Mouse (Mus musculus): Measurements from ENCODE around the gene Cbr4. TPM values are rescaled to one million over a fixed set of nuclear protein-coding genes. Genes with fewer than 3 reads are reported as not detected.

The Cbr4 gene
- total RNA-seq, 1 experiment from 2014 or later: 31.9 TPM

DNA sequence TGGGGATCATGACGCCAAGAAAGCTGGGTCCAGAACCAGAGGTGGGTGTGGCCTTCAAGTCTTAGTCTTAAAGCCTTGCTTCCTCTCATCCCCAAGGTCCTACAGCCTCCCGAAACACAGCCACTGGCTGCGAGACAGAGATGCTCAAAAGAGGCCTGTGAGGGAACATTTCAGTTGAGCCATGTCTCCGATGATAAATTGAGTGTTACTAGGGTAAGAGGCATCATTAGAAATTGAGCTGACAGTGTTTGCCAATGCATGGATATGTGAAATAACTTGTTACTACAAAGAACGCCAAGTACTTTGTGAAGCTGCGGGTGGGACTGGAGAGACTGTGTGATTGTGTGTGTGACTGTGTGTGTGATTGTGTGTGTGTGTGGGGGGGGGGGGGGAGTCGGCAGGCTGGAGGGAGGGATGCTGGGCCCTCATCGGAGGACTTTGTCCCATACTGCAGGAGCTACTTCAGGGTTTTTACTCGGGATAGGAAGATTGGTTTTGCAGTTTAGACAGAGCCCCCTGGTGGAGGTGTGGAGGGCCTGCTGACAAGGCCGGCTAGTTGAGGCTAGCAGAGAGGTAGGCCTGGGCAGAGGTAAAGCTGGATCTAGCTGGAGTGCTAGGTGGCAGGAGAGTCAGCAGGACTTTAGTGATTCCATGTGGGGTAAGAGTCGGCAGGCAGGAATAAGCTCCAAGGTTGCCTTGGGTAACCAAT, 7.9 kb upstream of the Cbr4 start:
- ATAC-seq (replicated peaks in 1 of 2; ENCODE audit: insufficient read depth in 1 of 2, low FRiP score in 2 of 2, low TSS enrichment in 1 of 2, low read depth in 1 of 2, poor library complexity in 2 of 2, severe bottlenecking in 2 of 2): peak; percentile 81 to 87

DNA sequence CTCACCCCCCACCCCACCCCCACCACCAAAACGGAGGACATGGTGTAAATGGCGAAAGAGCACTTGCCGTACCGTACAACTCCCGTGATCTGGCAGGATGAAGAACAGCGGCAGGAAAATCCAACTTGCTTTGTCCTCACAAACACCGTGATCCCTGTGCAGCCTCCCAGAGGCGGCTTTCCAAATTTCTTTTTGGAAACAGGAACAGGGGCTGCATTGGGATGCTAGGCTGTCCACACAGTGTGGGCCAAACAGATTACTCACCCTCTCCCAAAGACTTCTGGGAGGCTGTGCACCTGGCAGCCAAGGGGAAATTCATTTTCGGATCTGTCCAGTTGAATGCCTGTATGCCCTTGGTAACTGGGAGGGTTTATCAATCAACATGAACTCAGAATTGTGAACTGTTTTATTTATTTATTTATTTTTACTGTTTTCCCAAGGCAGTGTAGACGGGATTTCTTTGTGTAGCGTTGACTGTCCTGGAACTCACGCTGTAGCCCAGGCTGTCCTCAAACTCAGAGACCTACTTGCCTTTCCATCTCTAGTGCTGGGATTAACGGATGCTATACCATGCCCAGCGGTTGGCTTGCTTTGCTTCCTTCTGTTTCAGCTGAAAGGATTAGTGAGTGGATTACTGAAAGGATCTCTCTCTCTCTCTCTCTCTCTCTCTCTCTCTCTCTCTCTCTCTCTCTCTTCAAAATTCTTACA, 7.1 kb upstream of the Cbr4 start:
- ATAC-seq (replicated peaks in 1 of 2; ENCODE audit: insufficient read depth in 1 of 2, low FRiP score in 2 of 2, low TSS enrichment in 1 of 2, low read depth in 1 of 2, poor library complexity in 2 of 2, severe bottlenecking in 2 of 2): 0 out of 4 replicates have a peak, but pooled peaks of 1 of the 2 experiments have one; percentile 5

DNA sequence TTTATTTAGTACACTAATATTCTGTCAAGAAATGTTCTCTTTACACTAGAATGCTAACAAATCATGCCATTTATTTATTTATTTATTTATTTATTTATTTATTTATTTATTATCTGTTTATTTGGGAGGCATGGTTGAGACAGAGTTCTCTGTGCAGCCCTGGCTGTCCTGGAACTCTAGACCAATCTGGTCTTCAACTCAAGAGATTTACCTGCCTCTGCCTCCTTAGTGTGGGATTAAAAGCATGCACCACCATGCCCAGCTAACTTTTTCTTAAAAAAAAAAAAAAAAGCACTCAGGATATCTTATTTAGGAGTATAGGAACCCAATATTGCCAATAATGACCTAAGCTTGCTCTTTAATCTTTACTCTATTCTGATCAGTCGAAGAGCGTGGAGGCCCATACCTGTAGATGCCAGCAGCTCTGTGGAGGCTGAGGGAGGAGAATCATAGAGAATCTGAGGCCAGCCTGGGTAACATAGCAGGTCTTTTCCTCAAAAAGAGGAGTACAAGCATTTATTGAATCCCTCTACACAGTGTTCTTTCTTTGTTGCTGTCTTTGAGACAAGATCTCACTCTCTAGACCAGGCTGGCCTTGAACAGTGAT, 508 bp upstream of the Cbr4 start:
- no peak for ATAC-seq (replicated peaks in 1 of 2; ENCODE audit: insufficient read depth in 1 of 2, low FRiP score in 2 of 2, low TSS enrichment in 1 of 2, low read depth in 1 of 2, poor library complexity in 2 of 2, severe bottlenecking in 2 of 2)

DNA sequence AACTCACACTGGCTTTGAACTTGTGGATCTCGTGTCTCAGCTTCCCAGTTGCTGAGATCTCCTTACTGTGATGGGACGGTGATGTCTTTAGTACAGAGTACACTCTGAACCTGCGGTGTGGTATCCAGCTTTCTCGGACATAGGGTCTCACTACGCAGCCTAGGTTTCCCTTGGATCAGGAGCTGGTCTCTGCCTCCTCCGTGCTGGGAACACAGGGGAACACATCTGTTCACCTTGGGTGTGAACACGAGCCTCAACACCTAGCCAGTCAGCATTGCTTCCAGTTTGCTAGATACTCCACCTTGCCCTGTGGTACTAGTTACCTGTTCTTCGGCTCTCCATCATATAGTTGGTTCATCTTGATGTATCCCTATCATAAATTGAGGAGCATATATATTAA, 1.1 kb downstream of the Cbr4 start:
- ATAC-seq (replicated peaks in 1 of 2; ENCODE audit: insufficient read depth in 1 of 2, low FRiP score in 2 of 2, low TSS enrichment in 1 of 2, low read depth in 1 of 2, poor library complexity in 2 of 2, severe bottlenecking in 2 of 2): no peak

DNA sequence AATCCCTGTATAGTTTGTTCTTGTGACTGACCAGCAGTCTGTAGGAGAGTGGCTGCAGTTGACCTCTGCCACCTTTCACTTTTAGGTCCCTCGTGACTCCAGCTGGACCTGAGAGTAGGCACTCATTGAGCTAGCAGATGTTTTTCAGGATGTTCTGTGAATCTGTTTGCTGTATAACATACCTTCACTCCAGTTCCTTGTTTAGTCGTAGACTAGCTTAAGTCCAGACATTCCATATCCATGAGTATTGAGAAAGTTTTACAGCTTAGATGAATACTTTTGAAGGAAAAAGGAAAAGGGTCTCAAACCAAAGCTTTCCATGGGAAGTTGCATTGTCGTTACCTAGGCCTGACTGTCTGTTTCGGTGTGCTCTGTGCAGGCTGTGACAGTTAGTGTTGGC, 9.6 kb downstream of the Cbr4 start:
- ATAC-seq (replicated peaks in 1 of 2; ENCODE audit: insufficient read depth in 1 of 2, low FRiP score in 2 of 2, low TSS enrichment in 1 of 2, low read depth in 1 of 2, poor library complexity in 2 of 2, severe bottlenecking in 2 of 2): no peak

DNA sequence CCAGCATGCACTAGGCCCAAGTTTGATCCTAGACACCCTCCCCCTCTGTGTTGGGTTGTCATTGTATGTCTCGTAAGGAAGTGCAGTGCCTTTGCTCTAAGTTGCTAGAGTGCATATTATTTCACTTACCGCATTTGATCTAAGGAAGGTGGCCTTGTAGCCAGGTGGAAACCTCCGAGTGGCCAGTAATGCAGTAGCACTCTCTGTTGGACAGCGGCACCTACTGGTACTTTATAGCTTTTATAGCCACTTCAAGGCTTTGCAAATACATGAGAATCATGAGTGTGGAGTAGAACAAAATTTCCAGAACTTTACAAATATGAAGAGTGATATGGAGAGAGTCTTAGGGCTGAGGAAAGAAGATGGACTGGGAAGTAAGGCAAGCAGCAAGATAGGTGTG, 11.5 kb downstream of the Cbr4 start:
- no peak for ATAC-seq (replicated peaks in 1 of 2; ENCODE audit: insufficient read depth in 1 of 2, low FRiP score in 2 of 2, low TSS enrichment in 1 of 2, low read depth in 1 of 2, poor library complexity in 2 of 2, severe bottlenecking in 2 of 2)

- ATAC-seq (replicated peaks in 1 of 2; ENCODE audit: insufficient read depth in 1 of 2, low FRiP score in 2 of 2, low TSS enrichment in 1 of 2, low read depth in 1 of 2, poor library complexity in 2 of 2, severe bottlenecking in 2 of 2): no peak
Observed at GRCm38 (mm10) chr8:61500914-61501313, 13.4 kb downstream of the Cbr4 start.

- ATAC-seq (replicated peaks in 1 of 2; ENCODE audit: insufficient read depth in 1 of 2, low FRiP score in 2 of 2, low TSS enrichment in 1 of 2, low read depth in 1 of 2, poor library complexity in 2 of 2, severe bottlenecking in 2 of 2): no peak
Observed at GRCm38 (mm10) chr8:61502277-61502676, 14.7 kb downstream of the Cbr4 start.

DNA sequence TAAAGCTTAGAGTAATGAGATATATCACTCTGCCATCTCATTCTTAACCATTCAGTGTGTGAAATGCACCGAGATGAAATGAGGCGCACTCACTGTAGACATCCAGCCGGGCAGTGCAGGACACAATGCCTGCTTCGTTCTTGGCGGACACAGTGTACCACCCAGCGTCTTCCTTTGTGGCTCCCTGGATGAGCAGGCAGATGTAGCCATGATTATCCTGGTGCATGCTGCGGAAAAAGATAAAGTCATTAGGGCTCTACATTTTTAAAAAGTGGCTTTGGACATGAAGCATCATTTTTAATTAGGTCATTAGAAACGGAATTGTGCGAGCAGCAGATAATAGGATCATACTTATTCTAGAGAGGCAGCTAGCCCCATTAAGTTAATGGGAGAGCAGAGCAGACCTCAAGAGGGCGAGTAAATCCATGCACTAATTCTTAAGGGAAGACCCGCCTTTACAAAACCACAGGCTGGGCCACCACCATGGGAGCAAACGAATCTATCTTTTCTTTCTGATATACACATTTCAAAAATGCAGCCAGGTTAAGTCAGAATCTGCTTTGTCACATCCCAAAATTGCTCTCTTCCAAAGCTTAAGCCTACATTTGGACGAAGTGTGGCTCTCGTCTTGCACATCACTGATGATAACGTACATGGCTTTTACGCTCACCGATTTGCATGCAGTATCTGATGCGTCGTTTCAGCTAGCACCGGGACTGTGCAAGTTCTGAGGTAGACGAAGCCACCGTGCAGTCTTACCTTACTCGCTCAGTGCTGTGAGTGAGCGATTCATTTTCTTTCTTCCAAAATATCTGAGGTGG, 27.8 kb downstream of the Cbr4 start:
- ATAC-seq (replicated peaks in 1 of 2; ENCODE audit: insufficient read depth in 1 of 2, low FRiP score in 2 of 2, low TSS enrichment in 1 of 2, low read depth in 1 of 2, poor library complexity in 2 of 2, severe bottlenecking in 2 of 2): no peak

- peak; percentile 83 to 92 for ATAC-seq (replicated peaks in 1 of 2; ENCODE audit: insufficient read depth in 1 of 2, low FRiP score in 2 of 2, low TSS enrichment in 1 of 2, low read depth in 1 of 2, poor library complexity in 2 of 2, severe bottlenecking in 2 of 2)
Observed at GRCm38 (mm10) chr8:61515931-61516744, 28.6 kb downstream of the Cbr4 start.

GRCm38 (mm10) chr8:61516745-61517501, 29.4 kb downstream of the Cbr4 start:
- ATAC-seq (replicated peaks in 1 of 2; ENCODE audit: insufficient read depth in 1 of 2, low FRiP score in 2 of 2, low TSS enrichment in 1 of 2, low read depth in 1 of 2, poor library complexity in 2 of 2, severe bottlenecking in 2 of 2): no peak

- ATAC-seq (replicated peaks in 1 of 2; ENCODE audit: insufficient read depth in 1 of 2, low FRiP score in 2 of 2, low TSS enrichment in 1 of 2, low read depth in 1 of 2, poor library complexity in 2 of 2, severe bottlenecking in 2 of 2): peak; percentile 35 to 75
Observed at GRCm38 (mm10) chr8:61517502-61518185, 30.1 kb downstream of the Cbr4 start.

- no peak; a peak in 1 of 4 replicates for ATAC-seq (replicated peaks in 1 of 2; ENCODE audit: insufficient read depth in 1 of 2, low FRiP score in 2 of 2, low TSS enrichment in 1 of 2, low read depth in 1 of 2, poor library complexity in 2 of 2, severe bottlenecking in 2 of 2)
Observed at GRCm38 (mm10) chr8:61522132-61522531, 34.6 kb downstream of the Cbr4 start.

DNA sequence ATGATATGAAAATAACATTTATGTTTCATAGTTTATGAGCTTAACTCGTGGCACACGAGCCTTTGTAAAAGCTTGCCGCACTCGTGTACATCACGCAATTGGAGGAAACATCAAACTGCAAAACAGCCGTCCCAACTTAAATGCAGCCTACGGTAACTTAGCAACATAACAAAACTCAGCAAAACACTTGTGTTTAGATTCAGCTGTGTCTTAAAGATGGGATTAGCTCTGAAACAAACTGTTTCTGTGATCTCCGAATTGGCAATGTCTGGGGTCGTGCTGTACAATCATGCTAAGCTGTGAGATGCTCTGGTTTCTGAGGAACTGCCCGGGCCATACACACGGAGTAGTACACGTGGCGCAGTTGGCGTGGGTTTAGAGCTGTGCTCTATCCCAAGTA, 39.5 kb downstream of the Cbr4 start:
- ATAC-seq (replicated peaks in 1 of 2; ENCODE audit: insufficient read depth in 1 of 2, low FRiP score in 2 of 2, low TSS enrichment in 1 of 2, low read depth in 1 of 2, poor library complexity in 2 of 2, severe bottlenecking in 2 of 2): no peak

GRCm38 (mm10) chr8:61528197-61528596, 40.7 kb downstream of the Cbr4 start:
- ATAC-seq (replicated peaks in 1 of 2; ENCODE audit: insufficient read depth in 1 of 2, low FRiP score in 2 of 2, low TSS enrichment in 1 of 2, low read depth in 1 of 2, poor library complexity in 2 of 2, severe bottlenecking in 2 of 2): no peak

- no peak for ATAC-seq (replicated peaks in 1 of 2; ENCODE audit: insufficient read depth in 1 of 2, low FRiP score in 2 of 2, low TSS enrichment in 1 of 2, low read depth in 1 of 2, poor library complexity in 2 of 2, severe bottlenecking in 2 of 2)
Observed at GRCm38 (mm10) chr8:61528642-61529041, 41.1 kb downstream of the Cbr4 start.
